Mouse (Mus musculus) CH12.LX (cell line): ENCODE results near the gene Ccr4. TPM values are rescaled to one million over a fixed set of nuclear protein-coding genes. Genes with fewer than 3 reads are reported as not detected.

Experiments
- DNase-seq: peaks from one replicate; pipeline ENCODE4 v3.0.0-alpha.2; 2013; ENCODE audit errors: extremely low read depth
- H3K27ac ChIP-seq: 2 replicates; pipeline ENCODE4 v1.5.1; 2012; ENCODE audit warnings: low read depth, mild to moderate bottlenecking, control low read depth, moderate library complexity; ENCODE audit not compliant: insufficient read depth
- H3K27me3 ChIP-seq: replicated peaks from 2 replicates; pipeline ENCODE3; 2012; ENCODE audit warnings: inconsistent platforms
- H3K36me3 ChIP-seq, 2 experiments: replicated peaks in 1 of 2; 2 replicates each; pipeline versions ENCODE3 to v1.6.1; 2012; ENCODE audit warnings: inconsistent platforms in 1 of 2, low read length in 1 of 2, mild to moderate bottlenecking in 1 of 2, mixed read lengths in 1 of 2, moderate library complexity in 1 of 2; ENCODE audit not compliant: control insufficient read depth in 1 of 2, insufficient read depth in 1 of 2
- H3K4me1 ChIP-seq, 2 experiments: 2 replicates each; pipeline ENCODE4 v1.6.1; 2012; ENCODE audit warnings: inconsistent platforms in 1 of 2, moderate library complexity in 1 of 2; ENCODE audit not compliant: insufficient read depth in 2 of 2, control insufficient read depth in 1 of 2
- H3K4me2 ChIP-seq: 2 replicates; pipeline ENCODE4 v1.6.1; 2012; ENCODE audit warnings: low read depth, mild to moderate bottlenecking, control low read depth; ENCODE audit not compliant: poor library complexity, insufficient read depth, severe bottlenecking
- H3K4me3 ChIP-seq, 3 experiments: fragments of 150-350 bp in 1 of 3; sonication (generic) in 1 of 3; replicated peaks in 1 of 3; 2 replicates each; pipeline versions ENCODE3 to v1.5.1; 2011 to 2012; ENCODE audit warnings: low read depth in 2 of 3, low read length in 2 of 3, mild to moderate bottlenecking in 2 of 3, moderate library complexity in 2 of 3, control low read depth in 1 of 3, improper control_type of control experiment in 1 of 3, inconsistent platforms in 1 of 3, mixed read lengths in 1 of 3; ENCODE audit not compliant: poor library complexity in 1 of 3
- H3K79me2 ChIP-seq: replicated peaks from 2 replicates; pipeline ENCODE4 v1.6.1; 2012; ENCODE audit warnings: mild to moderate bottlenecking, moderate library complexity; ENCODE audit not compliant: control insufficient read depth, poor library complexity, insufficient read depth, severe bottlenecking; ENCODE audit errors: extremely low read depth
- H3K9ac ChIP-seq: 2 replicates; pipeline ENCODE4 v1.6.1; 2012; ENCODE audit warnings: low read depth, mild to moderate bottlenecking, control low read depth, moderate library complexity; ENCODE audit not compliant: insufficient read depth
- H3K9me3 ChIP-seq: replicated peaks from 2 replicates; pipeline ENCODE3; 2012; ENCODE audit warnings: low read length, inconsistent platforms, mixed read lengths
- CHD1 ChIP-seq: IDR thresholded peaks from 2 replicates; pipeline ENCODE4 v1.6.1; 2012; ENCODE audit warnings: low read depth, low read length, improper control_type of control experiment, inconsistent platforms
- CHD2 ChIP-seq: IDR thresholded peaks from 2 replicates; pipeline ENCODE4 v1.6.1; 2011; ENCODE audit warnings: low read length, improper control_type of control experiment
- E2F4 ChIP-seq: IDR thresholded peaks from 2 replicates; pipeline ENCODE4 v1.6.1; 2011; ENCODE audit warnings: low read depth, low read length, improper control_type of control experiment; ENCODE audit not compliant: insufficient replicate concordance
- EP300 ChIP-seq: IDR thresholded peaks from 2 replicates; pipeline ENCODE4 v1.6.1; 2011; ENCODE audit warnings: low read length, improper control_type of control experiment
- HCFC1 ChIP-seq: IDR thresholded peaks from 2 replicates; pipeline ENCODE4 v1.6.1; 2012; ENCODE audit warnings: low read depth, mild to moderate bottlenecking, inconsistent platforms, low read length, improper control_type of control experiment
- JUND ChIP-seq: conservative IDR thresholded peaks from 2 replicates; pipeline ENCODE4 v1.6.1; 2011; ENCODE audit warnings: low read depth, low read length, improper control_type of control experiment
- MAX ChIP-seq: IDR thresholded peaks from 2 replicates; pipeline ENCODE4 v1.6.1; 2011; ENCODE audit warnings: low read length, improper control_type of control experiment
- MAZ ChIP-seq: IDR thresholded peaks from 2 replicates; pipeline ENCODE4 v1.6.1; 2012; ENCODE audit warnings: low read depth, mild to moderate bottlenecking, inconsistent platforms, low read length, improper control_type of control experiment, moderate library complexity
- MEF2A ChIP-seq: IDR thresholded peaks from 2 replicates; pipeline ENCODE4 v1.6.1; 2014; ENCODE audit warnings: low read depth, mild to moderate bottlenecking, inconsistent platforms, low read length, improper control_type of control experiment, borderline replicate concordance
- RCOR1 ChIP-seq: conservative IDR thresholded peaks from 2 replicates; pipeline ENCODE4 v1.6.1; 2012; ENCODE audit warnings: low read depth, mild to moderate bottlenecking, inconsistent platforms, low read length, improper control_type of control experiment
- SIN3A ChIP-seq: IDR thresholded peaks from 2 replicates; pipeline ENCODE4 v1.6.1; 2012; ENCODE audit warnings: low read length, improper control_type of control experiment, inconsistent platforms
- SMC3 ChIP-seq: IDR thresholded peaks from 2 replicates; pipeline ENCODE4 v1.6.1; 2011; ENCODE audit warnings: low read depth, low read length, improper control_type of control experiment
- TBP ChIP-seq: conservative IDR thresholded peaks from 2 replicates; pipeline ENCODE4 v1.6.1; 2011; ENCODE audit warnings: low read depth, low read length, improper control_type of control experiment
- TCF12 ChIP-seq: IDR thresholded peaks from 2 replicates; pipeline ENCODE4 v1.6.1; 2014; ENCODE audit warnings: low read depth, mild to moderate bottlenecking, inconsistent platforms, low read length, improper control_type of control experiment
- UBTF ChIP-seq: IDR thresholded peaks from 2 replicates; pipeline ENCODE4 v1.6.1; 2012; ENCODE audit warnings: low read depth, mild to moderate bottlenecking, inconsistent platforms, low read length, improper control_type of control experiment, moderate library complexity
- USF1 ChIP-seq: IDR thresholded peaks from 2 replicates; pipeline ENCODE4 v1.6.1; 2014; ENCODE audit warnings: low read depth, mild to moderate bottlenecking, inconsistent platforms, low read length, improper control_type of control experiment
- USF2 ChIP-seq: conservative IDR thresholded peaks from 2 replicates; pipeline ENCODE4 v1.6.1; 2011; ENCODE audit warnings: low read depth, low read length, improper control_type of control experiment
- ZMIZ1 ChIP-seq: IDR thresholded peaks from 2 replicates; pipeline ENCODE4 v1.6.1; 2012; ENCODE audit warnings: low read depth, mild to moderate bottlenecking, inconsistent platforms, low read length, improper control_type of control experiment
- dilution Hi-C: fragments of 300-500 bp; cut with MboI; formaldehyde crosslinking; loops from 2 replicates; pipeline ENCODE4 v1.14.3; 2020; ENCODE audit warnings: low sequenced_read_pairs; ENCODE audit not compliant: extremely low pct_unique_long_range_greater_than_20kb, extremely low pct_ligation_motif_present
- in situ Hi-C: fragments of 300-500 bp; cut with MboI; formaldehyde crosslinking; loops from 3 replicates; pipeline ENCODE4 v1.14.3; 2019; ENCODE audit warnings: low sequenced_read_pairs, low pct_ligation_motif_present, low pct_unique_long_range_greater_than_20kb, mixed read lengths
- polyA plus RNA-seq: library from polyadenylated mRNA; unstranded; fragments of >175 nt; gene quantifications from 2 replicates; pipeline ENCODE4 v1.2.1, GENCODE M21; 2012; ENCODE audit warnings: low read depth; ENCODE audit not compliant: insufficient read length
- total RNA-seq, 2 experiments: library from RNA; depleted of rRNA; stranded (reverse); fragments of 300-350 nt in 1 of 2; fragments of >200 nt in 1 of 2; gene quantifications; 2 replicates each; pipeline ENCODE4 v1.2.3; 2012 to 2014

Gene Ccr4
- total and polyA plus RNA-seq, 3 experiments, result 0.08 to 0.74 (median 0.36) TPM

GRCm38 (mm10) chr9:114442893-114443292, 61.8 kb downstream of the Ccr4 start:
- H3K27me3 ChIP-seq, result no peaks in the 10 kb centered on the region
- in situ Hi-C loops, result no loop called here
- no peak overlapping the region for H3K27ac ChIP-seq
- peaks cover 0 to 46% of the 10 kb centered on the region in 2 experiments for H3K36me3 ChIP-seq
- TF ChIP-seq TBP, result no peak
- no peak for TF ChIP-seq MAZ
- TF ChIP-seq E2F4, result no peak
- no peak for TF ChIP-seq SMC3
- no peak for TF ChIP-seq UBTF
- no peak overlapping the region for H3K4me2 ChIP-seq
- H3K9ac ChIP-seq, result no peak overlapping the region
- H3K79me2 ChIP-seq, result no peaks in the 10 kb centered on the region
- H3K4me1 ChIP-seq, result peaks cover 8 to 28% of the 10 kb centered on the region in 2 experiments; a peak in 3 of 4 replicates
- peaks cover 11% of the 10 kb centered on the region for H3K9me3 ChIP-seq
- dilution Hi-C loops, result no loop called here
- no peak overlapping the region for H3K4me3 ChIP-seq
- DNase-seq, result no peak

- no peak for DNase-seq
- no peak overlapping the region for H3K27ac ChIP-seq
- no peak overlapping the region for H3K9ac ChIP-seq
- H3K4me1 ChIP-seq, result peaks cover 7 to 22% of the 10 kb centered on the region in 2 experiments; a peak in 3 of 4 replicates
- H3K27me3 ChIP-seq, result no peaks in the 10 kb centered on the region
- peaks cover 3 to 53% of the 10 kb centered on the region in 2 experiments for H3K36me3 ChIP-seq
- no peak for TF ChIP-seq USF2
- no peak for TF ChIP-seq MAX
- no peak for TF ChIP-seq USF1
- TF ChIP-seq RCOR1, result no peak
- TF ChIP-seq SMC3, result no peak
- TF ChIP-seq TCF12, result no peak
- TF ChIP-seq CHD2, result no peak
- TF ChIP-seq E2F4, result no peak
- no peak for TF ChIP-seq MEF2A
- TF ChIP-seq CHD1, result no peak
- no peak for TF ChIP-seq ZMIZ1
- no peak for TF ChIP-seq EP300
- no peak for TF ChIP-seq HCFC1
- TF ChIP-seq SIN3A, result no peak
- no peak for TF ChIP-seq JUND
- H3K9me3 ChIP-seq, result peaks cover 11% of the 10 kb centered on the region
- H3K4me3 ChIP-seq, result no peak overlapping the region
- no peak overlapping the region for H3K4me2 ChIP-seq
- in situ Hi-C loops, result no loop called here
- dilution Hi-C loops, result no loop called here
- no peaks in the 10 kb centered on the region for H3K79me2 ChIP-seq
These were observed 62.5 kb downstream of the Ccr4 start for GRCm38 (mm10) chr9:114442225-114442624.
